Mouse (Mus musculus) heart, embryonic 14.5 days (tissue): ENCODE results near the gene Stpg4. TPM values are rescaled to one million over a fixed set of nuclear protein-coding genes. Genes with fewer than 3 reads are reported as not detected.

ENCODE experiments used
- ATAC-seq: fragments of 200-750 bp; cut with Nextera tagmentation; 2 replicates; pipeline ENCODE4 v1.8.0; 2017; ENCODE audit warnings: low read depth, moderate TSS enrichment; ENCODE audit not compliant: insufficient number of reproducible peaks, insufficient read depth, low FRiP score
- H3K27ac ChIP-seq, 2 experiments: fragments of 200-500 bp in 1 of 2; fragments of 300-500 bp in 1 of 2; sonication (generic) in 1 of 2; replicated peaks in 1 of 2; 2 replicates each; pipeline ENCODE4 v1.5.1; 2012 to 2014; ENCODE audit warnings: low read depth in 2 of 2, low read length in 2 of 2, control low read depth in 1 of 2, mild to moderate bottlenecking in 1 of 2, mixed read lengths in 1 of 2; ENCODE audit not compliant: control insufficient read depth in 1 of 2, insufficient read depth in 1 of 2
- H3K27me3 ChIP-seq: fragments of 300-500 bp; sonication (generic); 2 replicates; pipeline ENCODE4 v1.6.1; 2014; ENCODE audit warnings: mild to moderate bottlenecking, low read length, control low read depth; ENCODE audit not compliant: control insufficient read depth, insufficient read depth
- H3K36me3 ChIP-seq: fragments of 300-500 bp; sonication (generic); 2 replicates; pipeline ENCODE4 v1.6.1; 2014; ENCODE audit warnings: mild to moderate bottlenecking, control low read depth, low read length, mixed read lengths; ENCODE audit not compliant: control insufficient read depth, insufficient read depth
- H3K4me1 ChIP-seq, 2 experiments: fragments of 200-500 bp in 1 of 2; fragments of 300-500 bp in 1 of 2; sonication (generic) in 1 of 2; 2 replicates each; pipeline ENCODE4 v1.6.1; 2012 to 2014; ENCODE audit warnings: low read length in 2 of 2, control low read depth in 1 of 2, mixed read lengths in 1 of 2; ENCODE audit not compliant: control insufficient read depth in 2 of 2, insufficient read depth in 2 of 2
- H3K4me2 ChIP-seq: fragments of 300-500 bp; sonication (generic); 2 replicates; pipeline ENCODE4 v1.6.1; 2014; ENCODE audit warnings: mild to moderate bottlenecking, low read length
- H3K4me3 ChIP-seq, 2 experiments: fragments of 200-500 bp in 1 of 2; fragments of 300-500 bp in 1 of 2; sonication (generic) in 1 of 2; 2 replicates each; pipeline ENCODE4 v1.5.1; 2012 to 2014; ENCODE audit warnings: low read length in 2 of 2, mild to moderate bottlenecking in 2 of 2, control low read depth in 1 of 2, low read depth in 1 of 2, moderate library complexity in 1 of 2; ENCODE audit not compliant: control insufficient read depth in 1 of 2, insufficient read depth in 1 of 2
- H3K9ac ChIP-seq: fragments of 300-500 bp; sonication (generic); 2 replicates; pipeline ENCODE4 v1.6.1; 2014; ENCODE audit warnings: mild to moderate bottlenecking, low read length
- H3K9me3 ChIP-seq: fragments of 300-500 bp; sonication (generic); 2 replicates; pipeline ENCODE4 v1.6.1; 2016; ENCODE audit warnings: low read length, control low read depth; ENCODE audit not compliant: control insufficient read depth
- WGBS: fragments of 180-500 bp; shearing (Covaris S2); extraction: QIAGEN DNeasy Blood & Tissue Kit; methylation state at CpG from one replicate; pipeline ENCODE4 v1.1.7; 2014; 5-methylcytosine and 5-hydroxymethylcytosine counted together
- polyA plus RNA-seq: library from polyadenylated mRNA; unstranded; fragments of >200 nt; fragmentation: Nextera tagmentation; extraction: Ambion mirVana; gene quantifications from 2 replicates; pipeline ENCODE4 v1.2.1, GENCODE M21; 2014

Gene Stpg4
- polyA plus RNA-seq, 1 experiment from 2014 or later = not detected

DNA sequence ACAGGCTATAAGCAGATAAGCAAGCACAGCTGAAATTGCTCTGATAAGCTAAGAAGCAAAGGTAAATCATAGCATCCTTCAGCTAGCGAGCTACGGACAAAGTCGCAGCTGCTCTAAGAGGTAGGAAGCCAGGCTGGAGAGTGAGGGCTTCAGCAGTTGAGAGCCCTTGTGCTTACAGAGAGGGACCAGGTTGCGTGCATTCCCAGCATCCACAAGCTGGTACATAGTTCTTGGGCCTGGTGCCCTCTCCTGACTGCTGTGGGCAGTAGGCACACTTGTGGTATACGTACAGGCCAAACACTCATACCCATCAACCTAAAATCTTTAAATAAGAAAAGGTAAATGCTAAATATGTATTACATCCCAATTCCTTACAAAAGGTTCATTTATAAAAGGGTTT, 5.2 kb upstream of the Stpg4 start:
- whole genome bisulfite sequencing = 96% methylated on average over 5 of the region's 5 CpGs
- Histone ChIP-seq H3K27me3 (no peaks in the 10 kb centered on the region), H3K4me1 (no peaks in the 10 kb centered on the region), H3K36me3 (peaks cover 61% of the 10 kb centered on the region), H3K9me3 (no peaks in the 10 kb centered on the region), H3K4me2 (no peak overlapping the region), H3K9ac (no peak overlapping the region), H3K4me3 (no peak overlapping the region), H3K27ac (no peak overlapping the region)
- no peak for ATAC-seq

DNA sequence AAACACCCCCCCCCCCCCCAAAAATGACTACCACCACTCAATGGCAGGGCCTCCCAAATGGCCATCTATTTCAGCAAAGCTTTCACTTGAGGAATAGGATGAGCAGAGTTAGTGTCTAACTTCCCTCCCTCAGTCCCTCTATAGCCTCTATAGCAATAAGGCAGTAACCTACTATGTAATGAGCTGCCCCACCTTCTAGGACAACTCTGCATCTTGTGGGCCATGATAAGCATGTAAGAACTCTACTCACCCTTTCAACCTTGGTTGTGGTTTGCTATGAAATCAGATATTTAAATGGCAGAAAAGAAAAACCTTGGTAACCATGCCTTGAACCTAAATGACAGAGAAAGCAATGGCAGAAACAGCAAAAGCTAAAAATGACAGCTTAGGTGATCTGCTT, 4.8 kb upstream of the Stpg4 start:
- Histone ChIP-seq H3K4me2 (no peak overlapping the region), H3K9ac (no peak overlapping the region), H3K27me3 (no peaks in the 10 kb centered on the region), H3K4me1 (peaks cover 0 to 3% of the 10 kb centered on the region in 2 experiments; a peak in 1 of 4 replicates), H3K27ac (no peak overlapping the region), H3K9me3 (no peaks in the 10 kb centered on the region), H3K4me3 (no peak overlapping the region), H3K36me3 (peaks cover 61% of the 10 kb centered on the region)
- ATAC-seq = no peak

DNA sequence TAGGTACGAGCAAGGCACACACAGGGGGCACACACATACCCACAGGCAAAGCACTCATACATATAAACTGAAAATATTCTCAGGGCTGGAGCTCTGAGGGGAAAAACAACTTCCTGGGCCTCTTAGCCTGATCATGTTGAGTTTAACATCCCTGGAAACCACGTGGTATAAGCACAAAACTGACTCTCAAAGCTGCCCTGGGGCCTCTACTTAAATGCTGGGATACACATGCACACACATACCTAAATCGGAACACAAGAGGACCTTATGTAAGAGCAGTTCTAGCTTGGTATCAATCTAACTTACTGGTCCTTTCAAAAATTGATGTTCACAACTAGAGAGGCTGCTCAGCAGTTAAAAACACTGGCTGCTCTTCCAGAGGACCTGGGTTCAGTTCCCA, 1.9 kb upstream of the Stpg4 start:
- no peak for ATAC-seq
- no peaks in the 10 kb centered on the region for H3K27me3 ChIP-seq
- no peaks in the 10 kb centered on the region for H3K9me3 ChIP-seq
- no peak overlapping the region for H3K4me3 ChIP-seq
- H3K36me3 ChIP-seq = peaks cover 46% of the 10 kb centered on the region
- H3K4me1 ChIP-seq = peaks cover 0 to 3% of the 10 kb centered on the region in 2 experiments; a peak in 1 of 4 replicates
- H3K9ac ChIP-seq = no peak overlapping the region
- H3K4me2 ChIP-seq = no peak overlapping the region
- H3K27ac ChIP-seq = no peak overlapping the region
- 84% methylated on average over 3 of the region's 3 CpGs for WGBS

DNA sequence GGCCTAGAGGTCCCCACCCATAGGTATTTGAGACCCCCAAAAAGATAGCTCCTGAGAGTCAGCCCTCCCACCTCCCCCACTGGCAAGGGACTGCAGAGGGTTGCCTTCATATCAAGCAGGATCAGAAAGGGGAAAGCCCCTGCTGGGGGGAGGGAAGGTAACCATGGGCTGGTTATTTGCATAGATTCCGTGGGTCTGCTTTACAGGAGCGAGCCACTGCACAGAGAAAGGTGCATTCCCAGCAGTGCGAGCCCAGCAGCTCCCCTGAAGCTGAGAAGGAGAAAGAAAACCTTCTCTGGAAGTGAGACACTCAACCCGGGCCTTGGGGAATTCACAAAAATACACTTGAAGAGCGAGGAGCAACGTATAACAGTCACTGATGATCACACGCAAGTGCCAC, 9.5 kb downstream of the Stpg4 start:
- no peak overlapping the region for H3K27ac ChIP-seq
- no peak overlapping the region for H3K9ac ChIP-seq
- no peaks in the 10 kb centered on the region for H3K9me3 ChIP-seq
- no peak overlapping the region for H3K4me2 ChIP-seq
- peaks cover 4 to 5% of the 10 kb centered on the region in 2 experiments; a peak in 3 of 4 replicates for H3K4me1 ChIP-seq
- no peaks in the 10 kb centered on the region for H3K27me3 ChIP-seq
- ATAC-seq = no peak
- 68% methylated on average over 7 of the region's 7 CpGs for WGBS
- no peak overlapping the region for H3K4me3 ChIP-seq
- H3K36me3 ChIP-seq = no peaks in the 10 kb centered on the region

DNA sequence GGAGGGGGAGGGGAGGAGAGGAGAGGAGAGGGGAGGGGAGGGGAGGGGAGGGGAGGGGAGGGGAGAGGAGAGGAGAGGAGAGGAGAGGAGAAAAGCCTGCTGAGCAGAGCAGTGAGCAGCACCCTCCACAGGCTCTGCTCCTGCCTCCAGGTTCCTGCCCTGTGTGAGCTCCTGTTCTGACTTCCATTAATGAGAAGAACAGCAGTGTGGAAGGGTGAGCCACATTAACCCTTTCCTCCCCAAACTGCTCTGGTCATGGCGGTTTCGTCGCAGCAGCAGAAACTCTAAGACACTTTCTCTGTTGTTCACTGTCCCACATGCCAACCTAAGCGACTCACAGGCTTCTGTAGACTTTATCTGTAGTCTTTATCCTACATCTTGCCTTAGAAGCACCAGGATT, 20.9 kb downstream of the Stpg4 start:
- no peaks in the 10 kb centered on the region for H3K27me3 ChIP-seq
- no peak overlapping the region for H3K4me3 ChIP-seq
- H3K9me3 ChIP-seq = no peaks in the 10 kb centered on the region
- no peaks in the 10 kb centered on the region for H3K36me3 ChIP-seq
- no peak overlapping the region for H3K9ac ChIP-seq
- H3K27ac ChIP-seq = no peak overlapping the region
- 78% methylated on average over 4 of the region's 4 CpGs for WGBS
- no peak overlapping the region for H3K4me2 ChIP-seq
- no peaks in the 10 kb centered on the region for H3K4me1 ChIP-seq
- ATAC-seq = no peak

DNA sequence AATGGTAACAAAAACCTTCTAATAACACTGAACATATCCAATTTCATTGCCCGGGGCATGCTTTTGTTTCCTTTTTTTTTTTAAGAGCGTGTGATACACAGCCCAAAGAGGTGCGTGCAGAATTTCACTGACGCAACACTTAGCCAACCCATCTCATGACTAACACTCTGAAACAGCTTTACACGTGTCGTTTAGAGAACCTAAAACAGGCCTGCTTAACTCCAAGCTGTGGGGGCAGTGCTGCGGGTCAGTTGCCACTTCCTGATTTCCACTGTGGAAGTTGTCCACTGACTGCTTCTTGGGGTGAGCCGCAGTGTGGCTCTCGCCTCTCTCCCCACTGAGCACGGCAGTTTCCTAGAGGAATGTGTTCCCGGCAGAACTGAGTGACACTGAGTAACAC, 22.0 kb downstream of the Stpg4 start:
- Histone ChIP-seq H3K27ac (no peak overlapping the region), H3K9me3 (no peaks in the 10 kb centered on the region), H3K9ac (no peak overlapping the region), H3K4me1 (no peaks in the 10 kb centered on the region), H3K36me3 (no peaks in the 10 kb centered on the region), H3K4me2 (no peak overlapping the region), H3K27me3 (no peaks in the 10 kb centered on the region), H3K4me3 (no peak overlapping the region)
- no peak for ATAC-seq
- WGBS = 74% methylated on average over 11 of the region's 11 CpGs

DNA sequence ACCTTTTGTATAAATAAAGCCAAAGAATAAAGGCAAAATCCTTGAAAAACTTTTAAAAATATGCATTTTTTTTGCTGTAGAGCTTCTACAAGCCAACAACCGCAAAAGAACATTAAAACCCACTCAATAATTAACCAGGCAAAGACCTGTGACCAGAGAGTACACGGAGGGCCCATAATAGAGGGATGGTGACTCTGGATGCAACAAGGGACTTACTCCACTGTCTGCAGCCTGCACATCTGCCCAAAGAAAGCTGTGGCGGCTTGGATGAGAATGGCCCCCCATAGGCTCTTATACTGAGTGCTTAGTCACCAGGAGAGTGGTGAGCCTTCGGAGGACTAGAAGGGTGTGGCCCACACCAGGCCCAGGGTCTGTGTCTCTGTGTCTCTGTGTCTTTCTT, 24.1 kb downstream of the Stpg4 start:
- 82% methylated on average over 4 of the region's 4 CpGs for WGBS
- no peak for ATAC-seq
- no peaks in the 10 kb centered on the region for H3K27me3 ChIP-seq

DNA sequence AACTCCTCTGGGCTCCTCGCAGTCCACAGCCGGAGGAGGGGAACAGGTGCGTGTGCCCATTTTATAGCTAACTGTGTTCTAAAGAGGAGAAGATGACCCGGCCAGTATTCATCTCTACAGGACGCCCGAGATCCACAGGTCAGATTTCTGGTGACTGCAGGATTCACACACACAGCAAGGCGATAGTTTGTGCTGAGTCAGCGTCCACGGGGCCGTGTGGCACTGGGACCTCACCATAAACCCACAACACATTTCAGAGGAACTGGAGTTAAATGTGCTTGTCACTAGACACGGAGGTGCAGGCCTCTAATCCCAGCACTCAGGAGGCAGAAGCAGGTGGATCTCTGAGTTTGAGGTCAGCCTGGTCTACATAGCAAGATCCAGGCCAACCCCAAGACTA, 25.1 kb downstream of the Stpg4 start:
- Histone ChIP-seq H3K27ac (no peak overlapping the region), H3K4me3 (no peak overlapping the region), H3K27me3 (no peaks in the 10 kb centered on the region), H3K4me1 (no peaks in the 10 kb centered on the region), H3K36me3 (no peaks in the 10 kb centered on the region), H3K4me2 (no peak overlapping the region), H3K9ac (no peak overlapping the region), H3K9me3 (no peaks in the 10 kb centered on the region)
- no peak for ATAC-seq
- WGBS = 82% methylated on average over 11 of the region's 11 CpGs

More for the DNA sequence above, 24.1 kb downstream of the Stpg4 start:
- H3K4me3 ChIP-seq = no peak overlapping the region
- no peak overlapping the region for H3K27ac ChIP-seq
- H3K4me1 ChIP-seq = no peaks in the 10 kb centered on the region
- no peak overlapping the region for H3K4me2 ChIP-seq
- no peaks in the 10 kb centered on the region for H3K9me3 ChIP-seq
- no peak overlapping the region for H3K9ac ChIP-seq
- no peaks in the 10 kb centered on the region for H3K36me3 ChIP-seq
